Mouse (Mus musculus) urinary bladder, postnatal 4 days (tissue): ENCODE measurements around the gene Xylb.
"Not testable (repeated sequence)": the region's sequence is repeated elsewhere in the genome, so short reads cannot be mapped to it uniquely, and the experiment has no call there.

Source experiments
- DNase-seq, 2 experiments: peaks; one replicate each; pipeline ENCODE4 v3.0.0; 2021 to 2022; ENCODE audit warnings: low spot score in 2 of 2

Gene Xylb

GRCm38 (mm10) chr9:119340909-119341816 lies 16.0 kb upstream of the Xylb start, which contains the start of gene Myd88:
Gene Myd88 (minus strand): TSS chr9:119341411.
- DNase-seq = peak; percentile 96 to 97

- DNase-seq = no peak
Measured at GRCm38 (mm10) chr9:119342728-119343127, 14.5 kb upstream of the Xylb start.

- DNase-seq = no peak
Measured at GRCm38 (mm10) chr9:119346376-119346775, 10.8 kb upstream of the Xylb start.

- DNase-seq = no peak
Measured at GRCm38 (mm10) chr9:119350531-119350930, 6.7 kb upstream of the Xylb start.

- DNase-seq = no peak
Measured at GRCm38 (mm10) chr9:119350947-119351705, 6.1 kb upstream of the Xylb start.

GRCm38 (mm10) chr9:119352060-119352459 lies 5.1 kb upstream of the Xylb start:
- peak; percentile 63 to 82 for DNase-seq

GRCm38 (mm10) chr9:119353926-119354325 lies 3.3 kb upstream of the Xylb start:
- DNase-seq = no peak

- no peak for DNase-seq
Measured at GRCm38 (mm10) chr9:119355943-119356342, 1.2 kb upstream of the Xylb start.

- DNase-seq = no peak
Measured at GRCm38 (mm10) chr9:119358058-119358429, 863 bp downstream of the Xylb start.

GRCm38 (mm10) chr9:119361416-119361815 lies 4.2 kb downstream of the Xylb start:
- no peak for DNase-seq

GRCm38 (mm10) chr9:119363229-119363628 lies 6.0 kb downstream of the Xylb start:
- no peak for DNase-seq

GRCm38 (mm10) chr9:119365284-119365683 lies 8.1 kb downstream of the Xylb start, which contains the start of gene Slc22a14:
Gene Slc22a14 (minus strand): TSS chr9:119365553.
- DNase-seq = no peak

GRCm38 (mm10) chr9:119368367-119368766 lies 11.2 kb downstream of the Xylb start:
- no peak for DNase-seq

- not testable (repeated sequence) for DNase-seq
Measured at GRCm38 (mm10) chr9:119370770-119371169, 13.6 kb downstream of the Xylb start.

- no peak for DNase-seq
Measured at GRCm38 (mm10) chr9:119371251-119371650, 14.1 kb downstream of the Xylb start.

- no peak for DNase-seq
Measured at GRCm38 (mm10) chr9:119375008-119375407, 17.8 kb downstream of the Xylb start.

- DNase-seq = no peak
Measured at GRCm38 (mm10) chr9:119375556-119375955, 18.4 kb downstream of the Xylb start.

GRCm38 (mm10) chr9:119378231-119378630 lies 21.1 kb downstream of the Xylb start:
- DNase-seq = no peak

- no peak for DNase-seq
Measured at GRCm38 (mm10) chr9:119382603-119383002, 25.4 kb downstream of the Xylb start.

- DNase-seq = no peak
Measured at GRCm38 (mm10) chr9:119388956-119389355, 31.8 kb downstream of the Xylb start.

- DNase-seq = no peak
Measured at GRCm38 (mm10) chr9:119390214-119390613, 33.0 kb downstream of the Xylb start.

- no peak for DNase-seq
Measured at GRCm38 (mm10) chr9:119394808-119395207, 37.6 kb downstream of the Xylb start.

GRCm38 (mm10) chr9:119401351-119401750 lies 44.2 kb downstream of the Xylb start:
- no peak for DNase-seq
